Mouse (Mus musculus): ENCODE data around the gene Mroh3.

- TF ChIP-seq CTCF (IDR thresholded peaks at IDR 0.05; ENCODE audit: control insufficient read depth, insufficient read depth, low read length) (peak; percentile 79), POLR2A (IDR thresholded peaks at IDR 0.05; ENCODE audit: borderline replicate concordance, control insufficient read depth, low read depth, low read length) (no peak)
These were observed 37.4 kb downstream of the Mroh3 start for GRCm38 (mm10) chr1:136175183-136175582.

Data from bone marrow, adult 2 months (tissue).